Mouse (Mus musculus) midbrain, embryonic 13.5 days (tissue): ENCODE results near the gene Asic4. TPM values are rescaled to one million over a fixed set of nuclear protein-coding genes. Genes with fewer than 3 reads are reported as not detected.

Source experiments
- ATAC-seq: fragments of 200-750 bp; cut with Nextera tagmentation; 2 replicates; pipeline ENCODE4 v1.8.0; 2017; ENCODE audit warnings: mild to moderate bottlenecking, moderate TSS enrichment, moderate library complexity
- H3K27ac ChIP-seq: fragments of 300-500 bp; sonication (generic); 2 replicates; pipeline ENCODE4 v1.5.1; 2015; ENCODE audit warnings: inconsistent platforms, mild to moderate bottlenecking, moderate library complexity
- H3K27me3 ChIP-seq: fragments of 300-500 bp; sonication (generic); 2 replicates; pipeline ENCODE4 v1.6.1; 2015; ENCODE audit warnings: mild to moderate bottlenecking, inconsistent platforms
- H3K36me3 ChIP-seq: fragments of 300-500 bp; sonication (generic); 2 replicates; pipeline ENCODE4 v1.6.1; 2015; ENCODE audit warnings: mild to moderate bottlenecking, inconsistent platforms
- H3K4me1 ChIP-seq: fragments of 300-500 bp; sonication (generic); replicated peaks from 2 replicates; pipeline ENCODE4 v1.6.1; 2015; ENCODE audit warnings: inconsistent platforms
- H3K4me2 ChIP-seq: fragments of 300-500 bp; sonication (generic); replicated peaks from 2 replicates; pipeline ENCODE4 v1.6.1; 2015; ENCODE audit warnings: moderate library complexity, mild to moderate bottlenecking, inconsistent platforms
- H3K4me3 ChIP-seq: fragments of 300-500 bp; sonication (generic); replicated peaks from 2 replicates; pipeline ENCODE4 v1.5.1; 2015; ENCODE audit warnings: mild to moderate bottlenecking, inconsistent platforms
- H3K9ac ChIP-seq: fragments of 300-500 bp; sonication (generic); replicated peaks from 2 replicates; pipeline ENCODE4 v1.6.1; 2015; ENCODE audit warnings: mild to moderate bottlenecking, inconsistent platforms
- H3K9me3 ChIP-seq: fragments of 300-500 bp; sonication (generic); 2 replicates; pipeline ENCODE4 v1.6.1; 2016; ENCODE audit warnings: mild to moderate bottlenecking, inconsistent platforms
- WGBS: fragments of 180-500 bp; shearing (Covaris S2); methylation state at CpG from one replicate; pipeline ENCODE4 v1.1.7; 2015; 5-methylcytosine and 5-hydroxymethylcytosine counted together
- polyA plus RNA-seq: library from polyadenylated mRNA; unstranded; fragments of >200 nt; fragmentation: Nextera tagmentation; extraction: Ambion mirVana; gene quantifications from 2 replicates; pipeline ENCODE4 v1.2.1, GENCODE M21; 2015

Asic4 gene
- polyA plus RNA-seq, 1 experiment from 2014 or later = 81.6 TPM

- H3K4me1 ChIP-seq = peaks cover 33% of the 10 kb centered on the region
- peak; percentile 65 for ATAC-seq
- WGBS = under 1% methylated on average over 71 of the region's 71 CpGs
- H3K4me3 ChIP-seq = peak overlapping the region; percentile 37
- H3K4me2 ChIP-seq = peak overlapping the region; percentile 52
- H3K9me3 ChIP-seq = no peaks in the 10 kb centered on the region
- peaks cover 61% of the 10 kb centered on the region for H3K27me3 ChIP-seq
- H3K27ac ChIP-seq = peak overlapping the region; percentile 47
- H3K36me3 ChIP-seq = peaks cover 3% of the 10 kb centered on the region; the same call in 1 of the 2 replicates
- peak overlapping the region; percentile 64 for H3K9ac ChIP-seq
Observed at GRCm38 (mm10) chr1:75422823-75423471, 27.3 kb upstream of the Asic4 start.

DNA sequence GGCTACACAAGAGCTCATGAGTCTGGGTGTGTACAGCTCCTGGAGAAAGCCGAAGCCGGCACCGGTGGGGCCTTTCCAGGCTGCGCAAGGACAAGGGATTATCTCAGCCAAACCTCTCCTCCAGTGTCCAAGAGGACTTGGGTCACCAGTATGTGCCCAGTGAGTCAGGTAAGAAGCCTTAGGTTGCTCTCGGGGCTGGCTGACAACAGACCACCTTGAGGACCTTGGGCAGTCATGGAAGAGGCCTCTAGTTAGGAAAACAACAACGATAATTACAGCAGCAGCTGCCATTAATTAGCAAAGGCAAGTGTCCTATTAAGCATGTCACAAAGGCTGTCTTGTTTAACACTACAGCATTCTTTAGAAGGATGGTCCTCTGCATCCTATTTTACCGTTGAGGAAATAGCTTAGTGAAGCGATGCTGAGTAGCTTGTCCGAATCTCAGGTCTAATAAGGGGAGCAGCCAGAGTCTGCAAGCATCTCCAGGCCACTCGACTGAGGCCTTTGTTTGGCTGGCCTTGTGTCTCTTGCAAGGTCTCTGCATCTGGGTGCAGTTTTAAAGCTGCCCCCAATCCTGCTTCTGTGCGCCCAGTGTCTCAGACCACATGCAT is 26.4 kb upstream of the Asic4 start:
- Histone ChIP-seq H3K27ac (0 out of 2 replicates have a peak overlapping the region, but pooled peaks have one; percentile 11), H3K36me3 (no peaks in the 10 kb centered on the region), H3K9ac (no peak overlapping the region), H3K27me3 (peaks cover 61% of the 10 kb centered on the region), H3K9me3 (no peaks in the 10 kb centered on the region), H3K4me1 (peaks cover 33% of the 10 kb centered on the region), H3K4me3 (no peak overlapping the region), H3K4me2 (peak overlapping the region; percentile 52; the same call in 1 of the 2 replicates)
- ATAC-seq = no peak
- 34% methylated on average over 11 of the region's 11 CpGs for WGBS

- no peak overlapping the region for H3K27ac ChIP-seq
- H3K4me2 ChIP-seq = no peak overlapping the region
- H3K36me3 ChIP-seq = no peaks in the 10 kb centered on the region
- H3K27me3 ChIP-seq = peaks cover 54% of the 10 kb centered on the region
- no peak overlapping the region for H3K9ac ChIP-seq
- H3K4me1 ChIP-seq = peaks cover 39% of the 10 kb centered on the region
- no peak for ATAC-seq
- H3K9me3 ChIP-seq = no peaks in the 10 kb centered on the region
- 35% methylated on average over 10 of the region's 10 CpGs for WGBS
- H3K4me3 ChIP-seq = no peak overlapping the region
Observed at GRCm38 (mm10) chr1:75425796-75426471, 24.3 kb upstream of the Asic4 start.

DNA sequence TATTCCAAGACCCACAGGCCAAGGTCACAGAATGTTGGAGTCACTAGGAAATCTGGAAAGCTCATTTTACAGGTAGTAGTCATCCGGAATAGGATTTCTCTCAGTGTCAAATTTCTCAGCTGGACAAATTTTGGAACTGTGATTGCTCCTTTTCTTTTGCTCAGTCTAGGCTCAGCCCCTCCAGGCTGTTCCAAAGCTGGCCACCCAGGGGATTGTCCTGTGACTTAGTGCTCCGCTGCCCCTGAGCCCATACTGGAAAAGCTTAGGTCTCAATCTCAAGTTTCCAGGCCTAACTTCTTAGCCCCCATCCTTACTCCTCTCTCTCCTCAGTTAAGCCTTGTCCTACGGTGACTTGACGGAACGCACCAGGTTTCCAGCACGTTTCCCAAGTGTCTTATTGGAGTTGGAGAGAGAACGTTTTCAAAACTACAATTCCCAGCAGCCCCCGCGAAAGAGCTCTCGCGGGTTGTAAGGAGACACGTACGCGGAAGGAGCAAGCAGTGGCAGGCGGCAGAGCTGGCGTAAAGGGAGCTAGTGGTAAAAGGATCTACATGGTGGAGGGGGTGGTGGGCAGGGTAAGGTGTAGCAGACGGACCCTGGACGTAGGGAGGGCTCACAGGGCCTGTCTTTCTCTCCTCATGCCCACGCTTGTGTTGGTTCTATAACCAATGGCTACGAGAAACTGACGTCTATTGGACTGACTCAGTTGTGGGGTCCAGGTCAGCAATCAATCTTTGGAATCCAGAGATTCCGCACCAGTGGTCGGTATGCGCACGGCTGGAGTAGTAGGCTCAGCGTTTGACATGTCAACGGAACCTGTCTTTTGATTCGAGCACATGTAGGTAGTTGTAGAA is 14.5 kb upstream of the Asic4 start, which contains the start of gene Gmppa:
Gene Gmppa, plus strand, starts transcription at position 456 of the 854 bp plus-strand sequence.
- Histone ChIP-seq H3K27me3 (peaks cover 11% of the 10 kb centered on the region; the same call in 1 of the 2 replicates), H3K4me3 (peak within 1 kb of the TSS; percentile 56), H3K4me1 (peaks cover 32% of the 10 kb centered on the region), H3K4me2 (peak within 1 kb of the TSS; percentile 72), H3K9ac (peak within 1 kb of the TSS; percentile 68), H3K36me3 (peaks cover 4% of the 10 kb centered on the region; the same call in 1 of the 2 replicates), H3K27ac (peak within 1 kb of the TSS; percentile 63), H3K9me3 (no peaks in the 10 kb centered on the region)
- WGBS = 5% methylated on average over 28 of the region's 28 CpGs
- ATAC-seq = peak; percentile 90

DNA sequence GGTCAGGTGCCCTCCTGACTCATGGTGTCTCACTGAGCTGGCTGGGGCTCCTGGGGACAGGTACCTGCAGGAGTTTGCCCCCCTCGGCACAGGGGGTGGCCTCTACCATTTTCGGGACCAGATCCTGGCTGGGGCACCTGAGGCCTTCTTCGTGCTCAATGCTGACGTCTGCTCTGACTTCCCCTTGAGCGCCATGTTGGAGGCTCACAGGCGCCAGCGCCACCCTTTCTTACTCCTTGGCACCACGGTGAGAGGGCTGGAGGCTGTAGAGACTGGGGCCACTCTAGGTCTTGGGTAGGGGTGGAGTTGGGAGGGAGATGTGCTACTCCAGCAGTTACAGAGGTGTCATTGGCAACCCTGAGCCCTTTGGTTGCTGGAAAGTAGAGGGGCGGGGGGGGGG is 11.5 kb upstream of the Asic4 start:
- H3K4me1 ChIP-seq = peaks cover 61% of the 10 kb centered on the region
- H3K36me3 ChIP-seq = peaks cover 8% of the 10 kb centered on the region; the same call in 1 of the 2 replicates
- H3K9ac ChIP-seq = no peak overlapping the region
- no peak overlapping the region for H3K4me3 ChIP-seq
- H3K9me3 ChIP-seq = no peaks in the 10 kb centered on the region
- H3K27ac ChIP-seq = no peak overlapping the region
- no peak overlapping the region for H3K4me2 ChIP-seq
- no peak for ATAC-seq
- H3K27me3 ChIP-seq = no peaks in the 10 kb centered on the region
- WGBS = 81% methylated on average over 8 of the region's 9 CpGs

- Histone ChIP-seq H3K9ac (no peak overlapping the region), H3K27ac (no peak overlapping the region), H3K4me2 (no peak overlapping the region), H3K4me1 (peaks cover 78% of the 10 kb centered on the region), H3K27me3 (no peaks in the 10 kb centered on the region; the same call in 1 of the 2 replicates), H3K36me3 (peaks cover 8% of the 10 kb centered on the region; the same call in 1 of the 2 replicates), H3K4me3 (no peak overlapping the region), H3K9me3 (no peaks in the 10 kb centered on the region)
- no peak for ATAC-seq
- WGBS = 96% methylated on average over 7 of the region's 7 CpGs
Observed at GRCm38 (mm10) chr1:75440661-75441060, 9.6 kb upstream of the Asic4 start.

- no peak overlapping the region for H3K9ac ChIP-seq
- no peak overlapping the region for H3K27ac ChIP-seq
- H3K27me3 ChIP-seq = no peaks in the 10 kb centered on the region; the same call in 1 of the 2 replicates
- no peaks in the 10 kb centered on the region for H3K9me3 ChIP-seq
- no peak overlapping the region for H3K4me3 ChIP-seq
- no peak overlapping the region for H3K4me2 ChIP-seq
- H3K36me3 ChIP-seq = peaks cover 8% of the 10 kb centered on the region; the same call in 1 of the 2 replicates
- whole genome bisulfite sequencing = 75% methylated on average over 15 of the region's 15 CpGs
- peaks cover 81% of the 10 kb centered on the region for H3K4me1 ChIP-seq
- ATAC-seq = no peak
Observed at GRCm38 (mm10) chr1:75441471-75441996, 8.7 kb upstream of the Asic4 start.

GRCm38 (mm10) chr1:75442171-75442570 is 8.1 kb upstream of the Asic4 start:
- Histone ChIP-seq H3K9me3 (no peaks in the 10 kb centered on the region), H3K4me1 (peaks cover 81% of the 10 kb centered on the region), H3K9ac (no peak overlapping the region), H3K27me3 (no peaks in the 10 kb centered on the region; the same call in 1 of the 2 replicates), H3K4me2 (no peak overlapping the region), H3K27ac (peak overlapping the region; percentile 94), H3K4me3 (no peak overlapping the region), H3K36me3 (peaks cover 8% of the 10 kb centered on the region; the same call in 1 of the 2 replicates)
- WGBS = 80% methylated on average over 9 of the region's 9 CpGs
- no peak for ATAC-seq

DNA sequence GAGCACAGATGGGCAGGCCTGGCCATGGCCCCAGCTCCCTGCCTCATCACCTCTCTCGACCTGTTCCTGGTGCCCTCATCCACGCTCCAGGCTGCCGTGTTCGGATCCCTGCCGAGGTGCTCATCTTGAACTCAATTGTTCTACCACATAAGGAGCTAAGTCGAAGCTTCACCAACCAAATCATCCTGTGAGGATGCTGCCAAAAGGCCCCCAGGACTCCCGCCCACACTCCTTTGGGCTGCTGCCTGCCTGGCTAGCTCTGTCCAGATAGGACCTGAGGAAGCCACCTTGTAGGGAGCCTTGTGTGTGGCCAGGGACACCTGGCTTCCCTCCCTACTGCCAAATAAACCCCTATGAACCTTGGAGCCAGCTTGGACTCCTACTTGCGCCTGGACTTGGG is 7.4 kb upstream of the Asic4 start:
- H3K9ac ChIP-seq = peak overlapping the region; percentile 51; the same call in 1 of the 2 replicates
- 17% methylated on average over 8 of the region's 8 CpGs for WGBS
- H3K27me3 ChIP-seq = no peaks in the 10 kb centered on the region; the same call in 1 of the 2 replicates
- H3K27ac ChIP-seq = peak overlapping the region; percentile 94
- no peak overlapping the region for H3K4me3 ChIP-seq
- H3K9me3 ChIP-seq = no peaks in the 10 kb centered on the region
- peaks cover 83% of the 10 kb centered on the region for H3K4me1 ChIP-seq
- peaks cover 8% of the 10 kb centered on the region; the same call in 1 of the 2 replicates for H3K36me3 ChIP-seq
- no peak for ATAC-seq
- peak overlapping the region; percentile 73 for H3K4me2 ChIP-seq

DNA sequence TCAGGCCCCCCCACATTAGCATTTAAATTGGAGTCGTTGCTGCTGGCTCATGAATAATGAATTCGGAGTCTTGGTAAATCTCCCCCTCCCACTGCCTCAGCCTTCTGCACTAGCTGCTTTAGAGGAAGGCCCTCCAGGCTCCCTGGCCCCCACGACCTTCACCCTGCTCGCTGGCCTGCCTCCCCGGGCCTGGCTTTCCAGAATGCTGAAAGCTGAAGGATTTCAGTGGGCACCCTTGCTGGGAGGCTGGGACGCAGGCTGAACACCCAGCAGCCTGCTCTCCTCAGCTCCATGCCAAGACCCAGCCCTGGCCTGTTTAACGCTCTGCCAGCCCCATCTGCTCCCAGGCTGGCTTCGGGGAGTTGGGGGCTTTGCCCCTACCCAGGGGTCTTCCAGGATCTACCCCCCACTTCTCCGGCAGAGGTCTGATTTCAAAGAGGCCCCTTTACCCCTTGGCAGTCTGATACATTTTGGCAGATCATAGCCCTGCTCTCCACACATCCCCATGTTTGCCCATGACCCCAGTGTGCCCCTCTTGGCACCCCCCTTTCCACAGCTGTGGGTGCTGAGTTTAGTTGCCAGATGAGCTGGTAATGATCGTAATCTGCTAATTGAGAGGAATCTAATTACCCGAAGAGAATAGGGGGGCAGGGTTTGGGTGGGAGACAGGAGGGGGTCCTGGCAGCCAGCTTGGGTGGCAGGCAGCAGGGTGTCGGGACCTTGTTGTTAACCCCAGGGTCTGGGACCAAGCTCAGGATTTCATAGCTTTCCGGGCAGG is 6.8 kb upstream of the Asic4 start:
- peak; percentile 10; the same call in 1 of the 2 replicates for ATAC-seq
- peak overlapping the region; percentile 73 for H3K4me2 ChIP-seq
- no peaks in the 10 kb centered on the region; the same call in 1 of the 2 replicates for H3K27me3 ChIP-seq
- H3K4me3 ChIP-seq = no peak overlapping the region
- H3K36me3 ChIP-seq = peaks cover 8% of the 10 kb centered on the region; the same call in 1 of the 2 replicates
- H3K4me1 ChIP-seq = peaks cover 89% of the 10 kb centered on the region
- peak overlapping the region; percentile 51; the same call in 1 of the 2 replicates for H3K9ac ChIP-seq
- H3K9me3 ChIP-seq = no peaks in the 10 kb centered on the region
- 14% methylated on average over 13 of the region's 13 CpGs for WGBS
- H3K27ac ChIP-seq = peak overlapping the region; percentile 94
